Mouse (Mus musculus) retina, postnatal 7 days (tissue): ENCODE results near the gene Dmd.
A peak's percentile ranks its signal among the peaks of the same experiment; 100 is the strongest.
"Not testable (repeated sequence)": the region's sequence is repeated elsewhere in the genome, so short reads cannot be mapped to it uniquely, and the experiment has no call there.

Experiments used
- DNase-seq: peaks from one replicate; pipeline ENCODE4 v3.0.0-alpha.2; 2012; ENCODE audit warnings: low read depth, low spot score

Gene Dmd

DNA sequence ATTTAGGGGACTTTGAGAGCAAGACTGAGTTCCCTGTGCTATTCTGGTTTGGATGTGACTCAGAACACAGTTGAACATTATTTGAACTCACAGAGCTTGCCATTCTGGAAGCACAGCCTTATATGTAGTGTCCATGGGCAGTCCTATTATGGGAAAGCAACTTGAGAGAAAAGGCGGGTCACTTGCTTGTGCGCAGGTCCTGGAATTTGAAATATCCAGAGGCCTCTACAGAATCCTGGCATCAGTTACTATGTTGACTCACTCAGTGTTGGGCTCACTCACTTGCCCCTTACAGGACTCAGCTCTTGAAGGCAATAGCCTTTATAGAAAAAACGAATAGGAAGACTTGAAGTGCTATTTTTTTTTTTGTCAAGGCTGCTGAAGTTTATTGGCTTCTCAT lies at the start of gene Dmd:
Dmd (plus strand) TSS at position 241 of the 400 bp plus-strand sequence.
- DNase-seq = no peak

DNA sequence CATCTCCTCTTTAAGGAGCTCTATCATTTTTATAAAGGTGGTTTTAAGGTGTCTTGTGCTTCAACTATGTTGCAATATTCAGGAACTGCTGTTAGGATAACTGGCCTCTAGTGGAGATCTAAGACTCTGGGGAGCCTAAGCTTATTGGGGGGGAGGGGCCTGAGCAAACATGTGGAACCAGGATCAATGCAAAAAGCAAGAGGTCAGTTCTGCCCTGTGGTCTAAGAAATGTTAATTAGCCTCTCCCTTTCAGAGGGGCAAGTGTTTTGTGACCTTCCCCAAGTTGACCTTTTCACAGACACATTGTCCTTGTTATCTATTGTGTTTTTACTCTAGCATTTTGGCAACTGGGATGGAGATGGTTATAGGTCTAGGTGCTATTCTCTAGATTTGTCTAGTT lies 47.2 kb upstream of the Dmd start:
- DNase-seq = no peak

DNA sequence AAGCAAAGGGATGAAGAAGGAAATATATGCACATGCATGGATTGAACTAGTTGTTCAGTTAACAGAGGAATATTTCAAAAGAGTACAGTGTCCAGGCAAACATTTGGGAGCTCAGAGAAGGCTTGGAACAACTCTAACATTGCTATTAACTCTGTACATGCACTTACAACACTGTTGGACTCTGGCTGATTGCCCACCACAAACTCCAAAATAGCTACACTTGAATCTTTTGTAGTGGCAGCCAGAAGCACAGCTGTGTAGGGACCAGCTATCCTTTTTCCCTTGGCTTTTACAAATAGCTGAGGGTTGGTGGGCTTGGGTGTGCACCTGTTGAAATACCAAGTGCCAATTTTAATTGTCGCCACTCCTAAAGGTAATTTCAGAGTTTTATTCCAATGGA lies 39.0 kb downstream of the Dmd start:
- no peak for DNase-seq

DNA sequence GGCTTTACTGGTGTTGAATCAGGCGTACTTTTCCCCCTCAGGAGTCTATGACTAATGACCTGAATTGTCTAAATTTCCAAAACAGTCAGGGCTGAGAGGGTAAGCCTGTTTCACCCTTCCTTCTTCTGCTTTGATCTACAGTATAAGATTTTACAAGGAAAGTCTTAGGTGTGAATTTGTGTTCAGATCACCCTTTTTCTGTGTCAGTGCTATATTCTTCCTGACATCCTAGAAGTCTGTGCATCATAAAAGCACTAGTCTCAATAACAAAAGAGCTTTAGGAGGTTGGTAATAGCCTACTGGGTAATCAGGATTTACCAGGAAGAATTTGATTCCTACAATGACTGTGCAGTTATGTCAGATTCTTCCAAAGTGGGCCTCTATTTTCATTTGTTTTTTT lies 101.5 kb downstream of the Dmd start:
- no peak for DNase-seq

DNA sequence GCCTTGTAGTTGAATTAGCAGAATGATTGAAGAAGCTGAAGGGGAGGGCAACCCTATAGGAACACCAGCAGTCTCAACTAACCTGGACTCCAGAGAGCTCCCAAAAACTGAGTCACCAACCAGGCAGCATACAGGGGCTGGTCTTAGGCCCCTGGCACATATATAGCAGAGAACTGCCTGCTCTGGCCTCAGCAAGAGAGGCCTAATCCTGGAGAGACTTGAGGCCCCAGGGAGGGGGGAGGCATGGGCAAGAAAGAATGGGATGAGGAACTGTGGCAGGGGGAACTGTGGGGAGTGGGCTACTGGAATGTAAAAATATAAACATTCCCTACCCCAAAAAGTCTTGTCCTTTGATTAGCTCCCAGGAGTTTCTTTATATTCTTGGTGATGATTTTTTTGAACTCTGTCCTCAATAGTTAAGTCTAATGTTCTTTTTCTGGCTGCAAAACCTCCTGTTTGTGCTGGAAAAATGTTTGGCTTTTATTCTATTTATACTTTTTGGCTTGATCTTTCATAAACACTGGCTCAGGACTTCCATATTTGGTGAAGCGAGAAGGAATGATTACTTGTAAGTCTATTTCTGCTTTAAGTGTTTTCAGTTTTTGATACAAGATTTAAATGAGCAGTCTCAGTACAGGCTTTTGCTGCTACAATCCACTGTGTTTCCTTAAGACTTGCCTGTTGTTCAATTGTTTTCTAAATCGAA lies 167.7 kb downstream of the Dmd start:
- no peak for DNase-seq

DNA sequence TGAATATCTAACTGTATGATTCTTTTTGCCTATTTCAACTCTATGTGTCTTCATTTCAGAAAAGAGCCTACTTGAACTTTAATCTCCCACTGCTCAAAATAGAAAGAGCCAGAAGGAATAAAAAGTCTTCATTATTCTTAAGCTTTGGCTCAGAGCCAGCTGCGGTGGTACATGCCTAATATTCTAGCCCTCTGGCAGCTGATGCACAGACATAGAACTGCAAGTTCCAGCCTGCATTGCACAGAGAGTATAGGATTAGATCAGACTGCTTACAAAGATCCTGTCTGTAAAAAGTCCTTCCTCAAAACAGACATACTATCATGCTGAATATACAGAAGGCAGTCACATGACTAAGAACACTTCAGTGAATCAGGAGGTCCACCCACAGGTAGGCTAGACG lies 168.5 kb downstream of the Dmd start:
- DNase-seq = no peak

DNA sequence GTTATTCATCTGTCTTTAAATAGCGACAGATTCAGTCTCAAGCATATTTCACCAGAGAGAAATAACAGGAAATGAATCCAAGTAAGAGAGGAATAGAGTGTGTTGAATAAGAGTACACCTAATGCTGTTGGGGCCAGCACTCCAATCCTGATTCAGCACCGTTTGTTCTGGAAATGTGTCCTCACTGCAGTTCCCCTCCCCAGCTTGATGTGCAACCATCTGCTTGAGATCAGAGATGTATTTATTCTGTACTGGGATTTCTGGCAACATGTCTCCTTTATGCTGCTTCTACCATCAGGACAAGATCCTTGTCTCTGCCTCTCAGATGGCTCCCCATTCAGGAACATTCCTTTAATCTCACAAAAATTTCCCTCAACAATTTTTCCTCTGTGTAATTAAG lies 271.9 kb downstream of the Dmd start:
- no peak for DNase-seq

DNA sequence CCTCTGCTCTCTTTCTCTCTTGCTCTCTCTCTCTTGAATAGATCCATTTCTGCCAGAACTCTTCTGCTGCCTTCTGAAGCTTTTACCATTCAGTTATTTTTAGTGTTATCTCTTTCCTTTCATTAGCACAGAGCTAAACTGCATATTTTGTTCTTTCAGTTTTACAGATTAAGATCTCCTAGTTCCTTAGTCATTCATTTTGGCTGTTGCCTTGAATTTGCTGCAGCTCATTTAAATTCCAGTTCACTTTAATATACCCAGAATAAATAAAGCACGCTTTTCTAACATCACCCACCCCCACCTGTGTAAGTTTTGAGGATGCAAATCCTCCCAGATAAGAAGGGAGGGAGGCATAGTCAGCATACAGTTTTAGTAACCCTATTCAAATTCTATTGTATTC lies 272.4 kb downstream of the Dmd start:
- no peak for DNase-seq

DNA sequence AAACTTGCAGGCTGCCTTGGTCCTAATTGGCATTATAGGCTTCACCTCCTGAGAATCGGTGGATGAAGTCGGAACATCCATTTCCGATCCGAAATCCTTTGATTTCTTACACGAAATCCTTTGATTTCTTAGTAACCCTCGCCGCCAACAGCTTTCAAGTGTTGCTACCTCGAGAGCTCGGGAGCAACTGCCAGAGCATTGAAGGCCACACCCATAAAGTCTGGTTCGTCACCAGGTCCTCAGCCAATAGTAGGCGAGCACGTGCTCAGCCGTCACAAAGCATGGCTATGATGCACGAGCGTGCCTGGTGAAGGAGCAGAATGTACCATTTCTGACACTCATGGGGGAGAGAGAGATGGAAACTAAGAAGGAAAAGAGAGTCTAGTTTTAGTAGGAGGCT lies 538.9 kb downstream of the Dmd start, which contains the start of gene Tsga8:
Tsga8 (minus strand) TSS at position 327 of the 400 bp plus-strand sequence.
- DNase-seq = no peak

DNA sequence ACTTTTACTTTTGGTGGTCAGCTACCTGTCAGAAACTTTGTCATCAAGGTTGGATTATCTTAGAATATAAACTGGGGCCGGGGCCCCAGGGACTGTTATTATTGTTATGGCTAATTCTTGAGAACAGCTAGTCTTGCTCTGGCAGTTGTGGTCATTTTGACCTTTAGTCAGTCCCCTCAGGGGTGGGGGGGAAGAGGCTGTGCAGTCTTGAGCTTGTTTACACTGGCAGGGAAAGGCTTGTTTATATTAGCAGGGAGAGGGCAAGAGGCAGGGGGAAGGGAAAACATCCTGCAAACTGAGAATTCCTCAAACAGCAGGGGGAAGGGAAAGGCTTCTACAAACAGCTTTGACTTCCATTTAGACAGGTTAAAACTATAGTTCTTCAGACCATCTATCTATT lies 726.3 kb downstream of the Dmd start:
- DNase-seq = no peak

DNA sequence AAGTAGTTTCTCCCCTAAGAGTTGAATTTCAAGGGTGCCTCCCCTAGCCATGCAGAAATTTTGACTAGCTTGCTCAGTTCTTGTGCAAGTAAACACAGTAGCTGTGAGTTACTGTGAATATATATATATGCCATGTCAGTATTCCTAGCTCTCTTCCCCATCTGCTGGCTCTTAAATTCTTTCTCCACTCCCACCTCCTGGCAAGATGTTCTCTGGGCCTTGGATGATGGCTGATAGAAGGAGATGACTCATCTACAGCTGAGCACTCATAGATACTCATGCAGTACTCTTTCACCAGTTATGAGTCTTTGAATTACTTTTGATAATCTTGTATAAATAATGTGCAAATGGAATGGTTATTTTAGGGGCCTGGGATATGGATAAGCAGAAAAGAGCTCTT lies 737.9 kb downstream of the Dmd start:
- DNase-seq = no peak

DNA sequence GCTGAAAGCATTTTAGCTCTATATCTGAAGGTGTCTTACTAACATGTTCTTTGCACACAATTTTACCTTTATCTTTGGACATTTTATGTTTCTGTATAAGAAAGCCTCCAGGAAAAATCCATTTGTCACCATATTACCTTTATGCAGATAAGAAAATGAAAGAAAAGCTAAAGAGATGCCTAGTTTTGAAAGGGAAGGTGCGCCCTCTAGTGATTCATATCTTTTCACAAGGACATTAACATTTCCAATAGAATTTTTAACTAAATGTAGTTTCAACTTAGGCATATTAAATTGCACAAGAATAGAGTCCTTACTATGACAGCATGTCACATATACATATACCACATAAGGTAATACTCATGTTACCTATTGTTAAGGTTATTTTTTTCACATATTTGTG lies 791.9 kb downstream of the Dmd start:
- no peak for DNase-seq

DNA sequence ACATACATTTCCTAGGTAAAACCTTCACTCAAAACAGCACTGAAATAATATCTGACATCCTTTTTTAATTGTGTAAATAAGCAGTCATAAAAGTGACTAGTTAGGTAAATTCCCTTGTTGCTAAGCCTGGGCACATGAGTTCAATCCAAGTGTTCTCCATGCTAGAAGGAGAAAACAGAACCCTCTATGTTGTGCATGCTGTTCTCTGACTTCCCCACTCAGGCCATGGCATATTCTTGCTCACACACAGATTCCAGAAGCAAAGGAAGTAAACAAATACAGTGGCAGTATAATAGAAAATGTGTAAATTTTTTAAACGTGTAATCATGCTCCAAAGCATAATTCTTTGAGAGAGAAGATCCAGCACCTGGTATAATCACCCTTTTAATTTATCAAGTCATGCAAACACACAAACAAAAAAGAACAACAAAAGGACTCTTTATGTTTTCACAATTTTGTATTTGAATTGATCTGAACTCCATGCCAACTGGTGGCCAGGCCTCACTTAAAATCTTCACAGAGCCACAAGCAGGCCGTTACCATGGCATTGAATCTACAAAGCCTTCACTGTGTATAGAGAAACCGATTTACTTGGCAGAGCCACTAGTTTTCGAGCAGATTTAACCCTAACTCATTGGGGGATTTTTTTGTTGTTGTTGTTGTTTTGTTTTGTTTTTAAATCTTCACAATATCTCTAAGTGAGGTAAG lies 797.8 kb downstream of the Dmd start:
- DNase-seq = no peak

DNA sequence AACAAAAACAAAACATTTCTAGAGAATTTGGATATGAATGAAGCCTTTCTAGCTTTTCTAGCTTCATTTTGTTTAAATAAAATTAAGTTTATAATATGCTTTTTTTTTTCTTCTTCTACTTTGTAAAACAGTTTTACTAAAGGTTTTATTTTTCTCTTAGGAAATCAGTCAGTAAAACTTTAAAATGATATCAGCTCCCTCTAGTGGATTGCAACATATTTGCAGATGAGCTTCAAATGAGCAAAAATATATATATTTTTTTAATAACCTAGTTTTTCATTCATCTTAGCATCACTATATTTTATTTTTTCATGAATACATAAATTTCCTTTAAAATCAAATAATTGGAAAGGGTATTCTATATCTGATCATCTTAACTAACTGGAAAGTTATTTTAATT lies 838.7 kb downstream of the Dmd start:
- DNase-seq = no peak

DNA sequence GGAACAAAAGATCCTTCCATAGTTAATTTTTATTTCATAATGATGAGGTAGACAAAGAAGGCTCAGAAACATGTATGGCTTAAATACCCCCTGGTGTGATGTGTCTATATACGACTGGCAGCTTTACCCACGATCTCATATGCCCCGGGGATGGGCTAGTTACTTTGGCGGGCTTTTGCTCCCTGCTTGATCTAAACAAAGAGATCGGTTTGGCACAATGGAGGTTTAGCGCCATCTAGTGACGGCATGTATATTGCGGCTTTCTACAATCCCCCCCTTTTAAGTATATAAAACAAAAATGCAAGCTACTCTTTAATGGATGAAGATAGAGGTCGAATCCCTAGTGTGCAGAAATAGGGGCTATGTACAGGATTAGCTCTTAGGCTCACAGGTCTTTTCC lies 918.8 kb downstream of the Dmd start:
- DNase-seq = not testable (repeated sequence)

DNA sequence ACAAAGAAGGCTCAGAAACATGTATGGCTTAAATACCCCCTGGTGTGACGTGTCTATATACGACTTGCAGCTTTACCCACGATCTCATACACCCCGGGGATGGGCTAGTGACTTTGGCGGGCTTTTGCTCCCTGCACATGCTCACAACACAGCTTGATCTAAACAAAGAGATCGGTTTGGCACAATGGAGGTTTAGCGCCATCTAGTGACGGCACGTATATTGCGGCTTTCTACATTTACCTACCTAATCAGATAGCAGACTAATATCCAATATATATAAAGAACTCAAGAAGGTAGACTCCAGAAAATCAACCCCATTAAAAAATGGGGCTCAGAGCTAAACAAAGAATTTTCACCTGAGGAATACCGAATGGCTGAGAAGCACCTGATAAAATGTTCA lies 926.7 kb downstream of the Dmd start:
- not testable (repeated sequence) for DNase-seq

DNA sequence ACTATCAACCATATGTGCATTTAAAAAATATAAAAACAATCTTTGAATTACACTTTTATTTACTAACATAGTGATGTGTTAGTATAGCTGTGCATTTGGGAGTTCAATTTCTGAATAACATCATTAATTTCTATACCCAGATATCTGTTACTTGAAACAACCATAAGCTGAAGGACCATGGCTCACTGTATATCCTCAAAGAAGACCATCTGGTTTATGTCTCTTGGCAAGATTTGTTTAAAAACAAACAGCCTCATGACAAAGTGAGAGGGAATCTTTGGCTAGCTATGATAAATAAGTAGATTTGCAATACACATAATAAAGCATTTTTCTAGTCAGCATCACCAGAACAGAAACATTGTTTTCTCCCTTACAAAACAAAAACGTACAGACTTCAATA lies 1027.2 kb downstream of the Dmd start:
- no peak for DNase-seq

DNA sequence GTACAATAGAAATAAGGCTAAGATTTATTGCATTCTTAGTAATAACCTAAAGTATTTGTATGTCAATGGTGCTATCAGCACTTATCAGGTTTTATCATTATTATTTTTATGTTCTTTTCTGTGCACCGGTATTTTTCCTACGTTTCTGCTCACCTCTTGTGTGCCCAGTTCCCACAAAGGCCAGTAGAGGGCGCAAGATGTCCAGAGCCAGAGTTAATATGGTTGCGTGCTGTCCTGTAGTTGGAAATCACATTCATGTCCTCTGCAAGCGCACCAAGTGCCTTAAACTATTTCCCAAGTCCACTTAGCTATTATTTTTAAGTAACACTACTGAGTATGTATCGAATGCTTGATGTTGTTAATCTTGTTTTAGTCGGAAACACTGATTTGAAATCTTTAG lies 1052.6 kb downstream of the Dmd start:
- DNase-seq = peak; percentile 28

DNA sequence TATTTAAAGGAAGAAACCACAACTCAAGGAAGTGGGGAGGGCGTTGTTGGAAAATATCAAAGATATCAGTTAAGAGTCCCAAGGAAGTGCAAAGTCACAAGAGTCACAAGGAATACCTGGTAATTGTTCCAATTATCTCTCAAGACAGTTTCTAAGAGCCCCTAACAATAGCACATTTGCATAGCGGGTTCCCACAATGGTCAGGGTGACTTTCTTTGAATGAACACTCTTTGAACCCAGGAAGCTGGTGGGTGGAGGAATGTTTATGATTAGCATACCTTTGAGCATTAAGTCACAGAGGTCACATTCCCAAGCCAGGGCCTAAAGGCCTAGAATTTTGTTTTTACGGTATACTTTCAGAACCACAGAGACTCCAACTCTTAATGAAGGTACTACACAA lies 1113.8 kb downstream of the Dmd start:
- not testable (repeated sequence) for DNase-seq

DNA sequence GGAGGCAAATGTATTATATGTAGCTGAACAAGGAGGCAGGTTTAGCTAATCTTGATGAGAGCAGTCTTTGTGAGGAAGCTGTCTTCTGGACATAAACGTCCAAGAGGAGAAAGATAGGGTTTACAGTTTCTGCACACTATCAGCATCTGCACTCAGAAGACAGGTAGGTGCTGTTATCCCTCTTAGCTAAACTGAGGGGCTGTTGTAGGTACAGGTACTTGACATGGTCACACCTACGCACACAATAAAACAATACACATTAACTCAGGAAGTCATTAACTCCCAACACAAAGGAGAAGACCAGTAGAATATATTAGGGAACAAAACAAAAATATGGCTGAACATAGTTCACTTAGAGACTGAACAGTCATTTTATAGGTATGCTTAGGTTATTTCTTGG lies 1217.2 kb downstream of the Dmd start:
- DNase-seq = no peak

DNA sequence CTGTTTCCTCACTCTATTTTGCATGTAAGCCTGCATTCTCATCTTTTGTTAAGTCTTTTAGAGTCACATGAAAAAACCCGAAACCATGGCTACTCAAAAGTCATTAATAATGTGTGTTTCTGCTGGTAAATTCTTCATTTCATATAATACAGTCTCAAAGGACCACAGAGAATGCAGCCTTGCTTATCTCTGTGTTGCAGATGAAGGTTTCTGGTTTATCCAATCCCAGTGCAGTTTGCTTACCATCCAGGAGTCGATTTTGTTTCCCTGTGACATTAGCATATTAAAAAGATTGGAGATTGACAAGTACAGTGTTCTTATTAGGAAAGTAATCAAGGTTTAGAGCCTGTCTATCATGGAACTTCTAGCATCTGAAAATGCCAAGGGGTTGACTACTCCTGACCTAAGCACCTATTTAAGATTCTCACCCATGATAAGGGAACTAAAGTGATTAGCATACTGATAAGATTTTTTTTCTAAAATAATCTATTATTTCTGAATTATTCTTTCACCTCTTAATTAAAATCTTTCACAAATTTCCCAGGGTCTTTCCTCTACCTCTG lies 1292.7 kb downstream of the Dmd start:
- DNase-seq = no peak

DNA sequence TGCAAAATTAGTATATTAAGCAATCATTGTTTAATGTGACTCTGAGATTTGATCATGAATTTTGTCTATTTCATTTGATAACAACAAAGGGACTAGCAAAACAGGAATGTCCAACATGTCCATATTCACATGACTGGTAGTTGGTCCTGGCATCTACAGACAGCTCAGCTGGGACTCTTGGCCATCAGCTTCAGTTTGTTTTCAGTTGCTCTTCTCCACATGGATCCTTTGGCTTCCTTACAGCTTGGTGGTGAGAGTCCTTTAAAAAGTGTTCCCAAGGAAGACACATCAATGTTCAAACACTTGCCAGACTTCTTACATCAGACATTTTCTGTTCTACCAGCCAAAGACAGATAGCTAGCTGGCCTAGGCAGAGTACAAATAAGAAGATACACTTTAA lies 1381.9 kb downstream of the Dmd start:
- no peak for DNase-seq

DNA sequence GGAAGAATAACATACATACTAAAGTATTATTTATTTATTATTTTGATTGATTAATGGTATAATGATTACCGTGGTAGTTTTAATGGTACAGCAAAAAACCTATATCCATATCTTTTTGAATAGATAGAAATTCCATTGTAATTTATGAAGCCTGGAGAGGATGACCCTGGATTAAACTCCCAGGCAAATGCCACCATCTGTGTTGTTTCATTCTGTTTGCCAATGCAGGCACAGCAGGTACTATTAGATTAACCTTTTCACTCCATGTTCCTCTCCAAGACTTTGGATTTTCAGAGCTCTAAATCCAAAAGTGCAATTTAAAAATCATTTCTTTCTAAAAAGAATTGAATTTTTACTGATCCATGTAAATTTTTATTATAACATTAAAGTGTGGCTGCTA lies 1383.5 kb downstream of the Dmd start:
- DNase-seq = no peak
